Mouse (Mus musculus): Measurements from ENCODE around the gene Clcn1. TPM values are rescaled to one million over a fixed set of nuclear protein-coding genes. Genes with fewer than 3 reads are reported as not detected.

Clcn1 gene
- polyA plus RNA-seq, 1 experiment = 0.42 TPM

DNA sequence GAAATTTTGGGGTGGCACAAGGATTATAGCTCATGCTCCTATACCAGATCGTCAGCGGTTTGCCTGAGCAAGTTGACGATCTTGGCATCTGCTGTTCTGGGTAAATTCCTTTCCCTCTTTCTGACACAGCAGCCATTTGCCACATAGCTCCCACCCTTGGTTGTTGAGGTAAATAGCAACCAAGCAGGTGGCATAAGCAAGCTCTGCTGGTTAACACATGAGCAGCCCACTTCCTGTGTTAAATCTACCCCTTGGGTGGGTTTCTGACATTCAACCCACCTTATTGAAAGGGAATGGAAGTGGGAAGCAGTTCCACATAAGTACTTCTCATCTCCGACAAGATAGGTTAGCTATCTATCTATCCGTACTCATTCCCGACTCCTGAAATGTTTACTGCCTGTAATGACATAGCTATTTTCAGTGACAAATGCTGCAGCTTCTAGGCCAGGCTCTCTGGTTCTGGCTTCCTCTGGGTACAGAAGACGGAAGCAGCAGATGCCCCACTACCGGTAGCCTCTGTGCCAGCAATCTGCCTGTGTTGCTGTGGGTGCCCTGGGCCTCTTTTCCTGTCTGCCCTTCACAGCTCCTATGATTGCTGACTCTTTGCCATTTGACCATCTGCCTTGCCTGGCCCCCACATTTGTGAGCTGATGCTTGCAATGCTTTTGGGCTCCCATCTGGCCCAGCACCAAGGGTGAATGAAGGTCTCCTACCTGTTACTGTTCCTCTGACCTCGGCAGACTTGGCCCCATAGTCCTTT is 57.1 kb downstream of the Clcn1 start:
- Histone ChIP-seq H3K27me3 (ENCODE audit: control insufficient read depth, insufficient read depth, insufficient read length) (no peaks in the 10 kb centered on the region), H3ac (ENCODE audit: control insufficient read depth, insufficient read length, low read depth) (no peak overlapping the region), H3K79me2 (ENCODE audit: control insufficient read depth, insufficient read depth) (no peaks in the 10 kb centered on the region), H3K36me3 (ENCODE audit: control insufficient read depth, insufficient read depth) (no peaks in the 10 kb centered on the region), H3K79me3 (ENCODE audit: low read depth) (no peaks in the 10 kb centered on the region), H3K4me3 (ENCODE audit: insufficient read depth, poor library complexity, severe bottlenecking) (no peak overlapping the region)
- no peak for TF ChIP-seq CEBPB (IDR thresholded peaks at IDR 0.05; ENCODE audit: low read depth)
- no peak for TF ChIP-seq FOSL1 (IDR thresholded peaks at IDR 0.05; ENCODE audit: insufficient read depth, low read length, poor library complexity, severe bottlenecking)
- no peak for TF ChIP-seq MYOD1 (IDR thresholded peaks at IDR 0.05; ENCODE audit: control insufficient read depth, insufficient read length, low read depth)
- no peak for TF ChIP-seq MYOG (IDR thresholded peaks at IDR 0.05; ENCODE audit: control insufficient read depth, extremely low read depth, insufficient read length)
- TF ChIP-seq USF1 (IDR thresholded peaks at IDR 0.05; ENCODE audit: low read depth) = no peak
- no peak for TF ChIP-seq MAX (IDR thresholded peaks at IDR 0.05)
- TF ChIP-seq CTCF (IDR thresholded peaks at IDR 0.05; ENCODE audit: control insufficient read depth, insufficient read depth, insufficient read length) = no peak

DNA sequence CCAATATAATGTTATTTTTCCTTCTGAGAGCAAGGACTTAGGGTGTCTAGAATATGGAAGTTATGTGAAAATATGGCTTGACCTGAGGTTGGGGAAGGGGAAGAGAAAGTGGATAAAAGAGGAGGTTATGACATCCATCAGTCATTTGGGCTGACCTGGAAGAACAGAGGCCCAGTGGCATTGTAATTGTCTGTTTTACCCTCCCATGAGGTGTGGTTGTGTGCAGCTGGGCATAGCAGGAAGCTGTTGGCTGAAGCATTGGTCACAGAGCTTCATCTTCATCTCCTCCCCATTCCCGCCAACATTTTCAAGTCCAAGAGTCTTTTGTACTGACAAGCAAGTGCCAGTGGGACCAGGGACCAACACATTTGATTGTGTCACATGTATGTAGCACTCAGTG is 57.8 kb downstream of the Clcn1 start:
- Histone ChIP-seq H3K36me3 (ENCODE audit: control insufficient read depth, insufficient read depth) (no peaks in the 10 kb centered on the region), H3ac (ENCODE audit: control insufficient read depth, insufficient read length, low read depth) (no peak overlapping the region), H3K4me3 (ENCODE audit: insufficient read depth, poor library complexity, severe bottlenecking) (no peak overlapping the region), H3K27me3 (ENCODE audit: control insufficient read depth, insufficient read depth, insufficient read length) (no peaks in the 10 kb centered on the region), H3K79me2 (ENCODE audit: control insufficient read depth, insufficient read depth) (no peaks in the 10 kb centered on the region), H3K79me3 (ENCODE audit: low read depth) (no peaks in the 10 kb centered on the region)
- TF ChIP-seq CTCF (IDR thresholded peaks at IDR 0.05; ENCODE audit: control insufficient read depth, insufficient read depth, insufficient read length) (no peak), MAX (IDR thresholded peaks at IDR 0.05) (no peak), USF1 (IDR thresholded peaks at IDR 0.05; ENCODE audit: low read depth) (no peak), CEBPB (IDR thresholded peaks at IDR 0.05; ENCODE audit: low read depth) (no peak), MYOD1 (IDR thresholded peaks at IDR 0.05; ENCODE audit: control insufficient read depth, insufficient read length, low read depth) (no peak), MYOG (IDR thresholded peaks at IDR 0.05; ENCODE audit: control insufficient read depth, extremely low read depth, insufficient read length) (no peak), FOSL1 (IDR thresholded peaks at IDR 0.05; ENCODE audit: insufficient read depth, low read length, poor library complexity, severe bottlenecking) (no peak)

DNA sequence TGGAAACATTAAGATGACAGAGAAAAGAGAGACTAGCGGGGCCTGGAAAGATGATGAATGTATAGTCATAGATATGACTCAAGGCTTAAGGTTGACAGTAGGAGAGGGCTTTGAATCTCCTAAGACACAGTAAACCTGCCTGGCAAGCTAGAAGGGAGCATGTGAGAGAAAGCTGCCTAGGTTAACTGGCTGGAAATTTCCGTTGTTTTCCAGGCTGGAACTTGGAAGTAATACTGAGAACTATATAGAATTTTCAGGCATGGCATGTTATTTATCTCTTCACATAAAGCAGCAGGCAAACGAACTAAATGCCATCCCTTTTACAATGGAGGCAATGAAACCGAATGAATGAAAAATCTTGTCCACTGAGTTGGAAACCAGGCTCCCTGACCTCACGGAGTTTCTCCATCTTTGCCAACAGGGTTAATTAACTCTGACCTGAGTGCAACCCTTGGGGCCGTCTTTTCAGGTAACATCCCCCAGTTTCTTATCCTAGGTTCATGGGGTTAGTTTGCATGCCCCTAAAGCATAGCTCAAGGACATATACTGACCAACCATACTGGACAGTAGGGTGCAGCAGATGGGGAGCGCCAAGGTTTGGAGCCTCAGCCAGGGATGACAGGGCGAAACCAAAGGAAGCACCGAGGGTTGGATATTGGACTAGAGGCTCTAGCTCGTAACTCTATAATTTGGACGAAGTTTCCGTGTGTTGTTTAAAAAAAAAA is 62.0 kb downstream of the Clcn1 start:
- peaks cover 36% of the 10 kb centered on the region for H3K79me2 ChIP-seq (ENCODE audit: control insufficient read depth, insufficient read depth)
- peak overlapping the region; percentile 27 for H3ac ChIP-seq (ENCODE audit: control insufficient read depth, insufficient read length, low read depth)
- H3K4me3 ChIP-seq (ENCODE audit: insufficient read depth, poor library complexity, severe bottlenecking) = peak overlapping the region; percentile 32
- peaks cover 34% of the 10 kb centered on the region for H3K79me3 ChIP-seq (ENCODE audit: low read depth)
- H3K36me3 ChIP-seq (ENCODE audit: control insufficient read depth, insufficient read depth) = peaks cover 29% of the 10 kb centered on the region
- no peaks in the 10 kb centered on the region for H3K27me3 ChIP-seq (ENCODE audit: control insufficient read depth, insufficient read depth, insufficient read length)
- TF ChIP-seq MYOD1 (IDR thresholded peaks at IDR 0.05; ENCODE audit: control insufficient read depth, insufficient read length, low read depth) (no peak), CTCF (IDR thresholded peaks at IDR 0.05; ENCODE audit: control insufficient read depth, insufficient read depth, insufficient read length) (no peak), CEBPB (IDR thresholded peaks at IDR 0.05; ENCODE audit: low read depth) (no peak), MAX (IDR thresholded peaks at IDR 0.05) (no peak), MYOG (IDR thresholded peaks at IDR 0.05; ENCODE audit: control insufficient read depth, extremely low read depth, insufficient read length) (no peak), FOSL1 (IDR thresholded peaks at IDR 0.05; ENCODE audit: insufficient read depth, low read length, poor library complexity, severe bottlenecking) (no peak), USF1 (IDR thresholded peaks at IDR 0.05; ENCODE audit: low read depth) (no peak)

DNA sequence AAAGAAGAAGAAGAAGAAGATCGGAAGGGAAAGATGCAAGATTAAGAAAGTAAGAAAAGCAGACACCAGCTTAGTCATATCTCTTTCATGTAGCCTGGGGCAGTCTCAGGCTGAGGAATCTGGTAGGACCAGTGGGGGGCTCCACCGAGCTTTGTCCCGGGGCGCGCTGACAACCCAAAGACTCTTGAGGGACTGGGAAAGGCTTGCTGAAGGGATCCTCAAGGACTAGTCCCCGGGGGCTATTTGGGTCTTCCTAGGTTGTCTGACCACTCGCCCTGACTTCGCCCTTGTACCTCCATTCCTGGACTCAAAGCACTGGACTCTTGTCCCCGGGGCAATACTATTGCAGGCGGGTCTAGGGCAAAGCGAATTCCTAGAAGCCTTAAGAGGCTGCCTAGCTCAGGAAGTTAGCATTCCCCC is 62.5 kb downstream of the Clcn1 start:
- Histone ChIP-seq H3ac (ENCODE audit: control insufficient read depth, insufficient read length, low read depth) (peak overlapping the region; percentile 76), H3K36me3 (ENCODE audit: control insufficient read depth, insufficient read depth) (peaks cover 34% of the 10 kb centered on the region), H3K79me2 (ENCODE audit: control insufficient read depth, insufficient read depth) (peaks cover 41% of the 10 kb centered on the region), H3K79me3 (ENCODE audit: low read depth) (peaks cover 39% of the 10 kb centered on the region), H3K27me3 (ENCODE audit: control insufficient read depth, insufficient read depth, insufficient read length) (no peaks in the 10 kb centered on the region), H3K4me3 (ENCODE audit: insufficient read depth, poor library complexity, severe bottlenecking) (peak overlapping the region; percentile 32)
- TF ChIP-seq MYOD1 (IDR thresholded peaks at IDR 0.05; ENCODE audit: control insufficient read depth, insufficient read length, low read depth) = no peak
- peak; percentile 26 for TF ChIP-seq CTCF (IDR thresholded peaks at IDR 0.05; ENCODE audit: control insufficient read depth, insufficient read depth, insufficient read length)

DNA sequence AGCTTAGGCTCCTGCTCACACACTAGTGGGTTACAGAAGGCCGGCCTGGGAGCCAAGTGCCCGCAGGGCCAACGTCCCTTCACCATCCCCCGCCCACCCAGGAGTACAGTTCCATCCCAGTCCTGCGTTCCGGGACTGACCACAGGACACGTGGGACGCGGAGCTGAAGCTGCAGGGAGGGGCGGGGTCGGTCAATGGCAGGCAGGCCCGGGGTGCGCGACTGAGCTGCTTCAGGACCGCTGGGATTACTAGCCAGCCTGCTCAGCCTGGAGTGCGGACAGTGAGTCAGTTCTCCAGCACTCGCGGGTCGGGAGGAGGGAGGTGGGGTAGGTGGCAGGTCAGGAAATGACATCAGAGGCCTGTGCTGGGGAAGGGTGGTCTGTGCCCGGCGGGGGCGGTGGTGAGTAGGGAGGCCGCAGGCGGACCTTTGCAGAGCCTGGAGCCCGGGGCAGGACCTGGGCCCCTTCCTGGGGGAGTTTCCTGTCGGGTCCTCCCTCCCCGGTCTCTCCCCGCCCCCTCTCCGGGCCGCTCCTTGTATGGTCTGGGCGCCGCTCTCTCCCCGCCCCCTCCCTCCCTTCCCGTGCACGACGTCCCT is 63.0 kb downstream of the Clcn1 start, which contains the start of gene Zyx:
TSS of gene Zyx (plus strand) at position 205 of the 595 bp plus-strand sequence.
- H3K4me3 ChIP-seq (ENCODE audit: insufficient read depth, poor library complexity, severe bottlenecking) = peak within 1 kb of the TSS; percentile 96
- TF ChIP-seq MAX (IDR thresholded peaks at IDR 0.05) = peak; percentile 86
- no peak for TF ChIP-seq FOSL1 (IDR thresholded peaks at IDR 0.05; ENCODE audit: insufficient read depth, low read length, poor library complexity, severe bottlenecking)
- TF ChIP-seq MYOD1 (IDR thresholded peaks at IDR 0.05; ENCODE audit: control insufficient read depth, insufficient read length, low read depth) = no peak
- TF ChIP-seq CTCF (IDR thresholded peaks at IDR 0.05; ENCODE audit: control insufficient read depth, insufficient read depth, insufficient read length) = no peak
- TF ChIP-seq USF1 (IDR thresholded peaks at IDR 0.05; ENCODE audit: low read depth) = peak; percentile 79
- no peak for TF ChIP-seq MYOG (IDR thresholded peaks at IDR 0.05; ENCODE audit: control insufficient read depth, extremely low read depth, insufficient read length)
- TF ChIP-seq CEBPB (IDR thresholded peaks at IDR 0.05; ENCODE audit: low read depth) = no peak
- peaks cover 39% of the 10 kb centered on the region for H3K36me3 ChIP-seq (ENCODE audit: control insufficient read depth, insufficient read depth)
- H3ac ChIP-seq (ENCODE audit: control insufficient read depth, insufficient read length, low read depth) = peak within 1 kb of the TSS; percentile 98
- peaks cover 47% of the 10 kb centered on the region for H3K79me2 ChIP-seq (ENCODE audit: control insufficient read depth, insufficient read depth)
- no peaks in the 10 kb centered on the region for H3K27me3 ChIP-seq (ENCODE audit: control insufficient read depth, insufficient read depth, insufficient read length)
- H3K79me3 ChIP-seq (ENCODE audit: low read depth) = peaks cover 42% of the 10 kb centered on the region

Data from C2C12 (cell line).